Mouse (Mus musculus) left cerebral cortex, postnatal 14 days (tissue): ENCODE measurements around the gene Haus6. TPM values are rescaled to one million over a fixed set of nuclear protein-coding genes. Genes with fewer than 3 reads are reported as not detected.
"Not testable (repeated sequence)": the region's sequence is repeated elsewhere in the genome, so short reads cannot be mapped to it uniquely, and the experiment has no call there.

Source experiments
- DNase-seq, 2 experiments: peaks; one replicate each; pipeline ENCODE4 v3.0.0; 2021 to 2022; ENCODE audit warnings: low spot score in 2 of 2, mixed read lengths in 1 of 2
- intact Hi-C: fragments of 180-260 bp; cut with DNase I; formaldehyde crosslinking; loops from one replicate; pipeline ENCODE4 v1.15.1; 2025
- long read RNA-seq, 2 experiments: library from polyadenylated mRNA; stranded (forward); transcript quantifications; one replicate each; pipeline ENCODE4 v2.0.0; 2021
- total RNA-seq, 2 experiments: library from RNA; stranded (reverse); gene quantifications; 2 replicates each; pipeline ENCODE4 v1.2.3; 2021

Gene Haus6
- 1 to 10 TPM; 6.6 to 6.8 TPM for total RNA-seq
- long read RNA-seq, experiment 1, full-length matches to known transcripts = 4 of 4 reads
- long read RNA-seq, experiment 1, partial matches to known transcripts = 0 of 4 reads
- long read RNA-seq, experiment 1, other reads (novel, unspliced or antisense) = 0 of 4 reads
- long read RNA-seq, experiment 2, full-length matches to known transcripts = 3 of 5 reads
- long read RNA-seq, experiment 2, partial matches to known transcripts = 1 of 5 reads
- long read RNA-seq, experiment 2, other reads (novel, unspliced or antisense) = 1 of 5 reads

- intact Hi-C loops = loop anchor here (1.0 to 5.0 kb wide), 2 partner anchors 36 to 86 kb away; partner anchors contain the start of gene Rraga
- DNase-seq = peak; percentile 94 to 97
Measured at GRCm38 (mm10) chr4:86611524-86612288, at the start of gene Haus6. Gene Haus6, minus strand, starts transcription at chr4:86612055.

GRCm38 (mm10) chr4:86657176-86657575 lies 45.3 kb upstream of the Haus6 start:
- intact Hi-C loops = no loop called here

GRCm38 (mm10) chr4:86656410-86656809 lies 44.6 kb upstream of the Haus6 start:
- intact Hi-C loops, DNase-seq: not testable (repeated sequence)

More at GRCm38 (mm10) chr4:86657176-86657575, 45.3 kb upstream of the Haus6 start:
- DNase-seq = no peak

- no peak for DNase-seq
- intact Hi-C loops = loop anchor here (1.0 kb wide), 1 partner anchor 45 kb away; no protein-coding TSS in a partner anchor
Measured at GRCm38 (mm10) chr4:86651686-86652384, 40.0 kb upstream of the Haus6 start.

GRCm38 (mm10) chr4:86648394-86648793 lies 36.5 kb upstream of the Haus6 start:
- DNase-seq = not testable (repeated sequence)

GRCm38 (mm10) chr4:86637561-86637960 lies 25.7 kb upstream of the Haus6 start:
- intact Hi-C loops, DNase-seq: not testable (repeated sequence)

More at GRCm38 (mm10) chr4:86648394-86648793, 36.5 kb upstream of the Haus6 start:
- intact Hi-C loops = not testable (repeated sequence)

- DNase-seq, intact Hi-C loops: not testable (repeated sequence)
Measured at GRCm38 (mm10) chr4:86634873-86635272, 23.0 kb upstream of the Haus6 start.

- DNase-seq, intact Hi-C loops: not testable (repeated sequence)
Measured at GRCm38 (mm10) chr4:86634312-86634711, 22.5 kb upstream of the Haus6 start.

GRCm38 (mm10) chr4:86632556-86632955 lies 20.7 kb upstream of the Haus6 start:
- intact Hi-C loops, DNase-seq: not testable (repeated sequence)

- no peak for DNase-seq
- intact Hi-C loops = no loop called here
Measured at GRCm38 (mm10) chr4:86631831-86632230, 20.0 kb upstream of the Haus6 start.

GRCm38 (mm10) chr4:86626496-86626895 lies 14.6 kb upstream of the Haus6 start:
- intact Hi-C loops, DNase-seq: not testable (repeated sequence)

GRCm38 (mm10) chr4:86625463-86625862 lies 13.6 kb upstream of the Haus6 start:
- DNase-seq = no peak
- intact Hi-C loops = no loop called here

- intact Hi-C loops = loop anchor here (2.0 kb wide), 1 partner anchor 72 kb away; no protein-coding TSS in a partner anchor
- not testable (repeated sequence) for DNase-seq
Measured at GRCm38 (mm10) chr4:86622532-86622931, 10.7 kb upstream of the Haus6 start.

- no peak for DNase-seq
- intact Hi-C loops = loop anchor here (2.0 kb wide), 1 partner anchor 73 kb away; no protein-coding TSS in a partner anchor
Measured at GRCm38 (mm10) chr4:86622116-86622515, 10.3 kb upstream of the Haus6 start.

GRCm38 (mm10) chr4:86620506-86620905 lies 8.7 kb upstream of the Haus6 start:
- DNase-seq = peak; percentile 19 to 61
- intact Hi-C loops = no loop called here

GRCm38 (mm10) chr4:86612289-86612620 lies 400 bp upstream of the Haus6 start:
- intact Hi-C loops = loop anchor here (1.0 to 5.0 kb wide), 2 partner anchors 37 to 85 kb away; partner anchors contain the start of gene Rraga
- DNase-seq = no peak

- no peak for DNase-seq
- intact Hi-C loops = no loop called here
Measured at GRCm38 (mm10) chr4:86591304-86591703, 20.6 kb downstream of the Haus6 start.

GRCm38 (mm10) chr4:86588236-86588635 lies 23.6 kb downstream of the Haus6 start:
- intact Hi-C loops = no loop called here
- DNase-seq = peak in 1 of 2 experiments; percentile 14

GRCm38 (mm10) chr4:86580591-86580990 lies 31.3 kb downstream of the Haus6 start:
- intact Hi-C loops = no loop called here
- no peak for DNase-seq

- intact Hi-C loops = no loop called here
- no peak for DNase-seq
Measured at GRCm38 (mm10) chr4:86580056-86580455, 31.8 kb downstream of the Haus6 start.
